Mouse (Mus musculus): ENCODE results near the gene Atp2b2. TPM values are rescaled to one million over a fixed set of nuclear protein-coding genes. Genes with fewer than 3 reads are reported as not detected.

Gene Atp2b2
- polyA plus RNA-seq, 1 experiment from 2014 or later, result 0.12 TPM

GRCm38 (mm10) chr6:113941324-113941723 lies 101.1 kb downstream of the Atp2b2 start:
- Histone ChIP-seq H3K4me3 (replicated peaks; ENCODE audit: low read depth, low read length) (no peak overlapping the region), H3K4me2 (ENCODE audit: low read length) (no peak overlapping the region), H3K4me1 (replicated peaks; ENCODE audit: insufficient read depth, low read length) (no peaks in the 10 kb centered on the region), H3K9me3 (replicated peaks; ENCODE audit: low read length) (no peaks in the 10 kb centered on the region), H3K27me3 (ENCODE audit: insufficient read depth, low read length) (no peaks in the 10 kb centered on the region), H3K36me3 (ENCODE audit: insufficient read depth, low read length) (no peaks in the 10 kb centered on the region), H3K9ac (ENCODE audit: low read depth, low read length) (no peak overlapping the region), H3K27ac (no peak overlapping the region)
- WGBS, result 78% methylated on average over 5 of the region's 5 CpGs
- no peak for TF ChIP-seq CTCF (IDR thresholded peaks at IDR 0.05; ENCODE audit: low read depth)
- DNase-seq (ENCODE audit: low spot score), result no peak
- ATAC-seq (replicated peaks; ENCODE audit: low FRiP score, low read depth), result no peak

DNA sequence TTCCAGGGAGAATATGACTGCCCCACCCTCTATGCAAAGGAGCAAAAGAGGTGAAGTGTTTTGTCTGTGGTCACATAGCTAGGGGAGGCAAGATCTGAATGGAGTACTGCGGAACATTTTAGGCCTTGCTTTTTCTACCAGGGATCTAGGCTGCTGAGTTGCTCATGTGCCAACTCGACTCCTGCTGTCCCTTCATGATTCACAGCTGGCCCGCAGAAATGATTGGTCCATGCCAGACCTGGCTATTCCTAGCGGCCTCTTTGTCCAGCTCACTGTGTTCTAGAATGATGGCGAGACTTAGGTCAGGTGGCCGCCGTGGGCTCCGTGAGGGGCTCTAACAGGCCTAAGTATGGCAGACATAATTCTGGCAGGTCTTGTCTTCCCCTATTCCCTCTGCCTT lies 103.0 kb downstream of the Atp2b2 start:
- no peak for DNase-seq (ENCODE audit: low spot score)
- ATAC-seq (replicated peaks; ENCODE audit: low FRiP score, low read depth), result no peak
- no peaks in the 10 kb centered on the region for H3K9me3 ChIP-seq (replicated peaks; ENCODE audit: low read length)
- no peak for TF ChIP-seq CTCF (IDR thresholded peaks at IDR 0.05; ENCODE audit: low read depth)
- no peak overlapping the region for H3K4me3 ChIP-seq (replicated peaks; ENCODE audit: low read depth, low read length)
- no peaks in the 10 kb centered on the region for H3K4me1 ChIP-seq (replicated peaks; ENCODE audit: insufficient read depth, low read length)
- WGBS, result 89% methylated on average over 8 of the region's 8 CpGs
- no peaks in the 10 kb centered on the region for H3K36me3 ChIP-seq (ENCODE audit: insufficient read depth, low read length)
- no peak overlapping the region for H3K27ac ChIP-seq
- no peak overlapping the region for H3K4me2 ChIP-seq (ENCODE audit: low read length)
- H3K27me3 ChIP-seq (ENCODE audit: insufficient read depth, low read length), result no peaks in the 10 kb centered on the region
- no peak overlapping the region for H3K9ac ChIP-seq (ENCODE audit: low read depth, low read length)

GRCm38 (mm10) chr6:113936811-113937508 lies 105.5 kb downstream of the Atp2b2 start:
- no peak for TF ChIP-seq CTCF (IDR thresholded peaks at IDR 0.05; ENCODE audit: low read depth)
- no peaks in the 10 kb centered on the region for H3K9me3 ChIP-seq (replicated peaks; ENCODE audit: low read length)
- H3K4me1 ChIP-seq (replicated peaks; ENCODE audit: insufficient read depth, low read length), result no peaks in the 10 kb centered on the region
- DNase-seq (ENCODE audit: low spot score), result no peak
- no peaks in the 10 kb centered on the region for H3K36me3 ChIP-seq (ENCODE audit: insufficient read depth, low read length)
- 55% methylated on average over 6 of the region's 6 CpGs for WGBS
- H3K4me2 ChIP-seq (ENCODE audit: low read length), result no peak overlapping the region
- H3K27me3 ChIP-seq (ENCODE audit: insufficient read depth, low read length), result no peaks in the 10 kb centered on the region
- H3K9ac ChIP-seq (ENCODE audit: low read depth, low read length), result no peak overlapping the region
- ATAC-seq (replicated peaks; ENCODE audit: low FRiP score, low read depth), result no peak
- no peak overlapping the region for H3K4me3 ChIP-seq (replicated peaks; ENCODE audit: low read depth, low read length)
- no peak overlapping the region for H3K27ac ChIP-seq

DNA sequence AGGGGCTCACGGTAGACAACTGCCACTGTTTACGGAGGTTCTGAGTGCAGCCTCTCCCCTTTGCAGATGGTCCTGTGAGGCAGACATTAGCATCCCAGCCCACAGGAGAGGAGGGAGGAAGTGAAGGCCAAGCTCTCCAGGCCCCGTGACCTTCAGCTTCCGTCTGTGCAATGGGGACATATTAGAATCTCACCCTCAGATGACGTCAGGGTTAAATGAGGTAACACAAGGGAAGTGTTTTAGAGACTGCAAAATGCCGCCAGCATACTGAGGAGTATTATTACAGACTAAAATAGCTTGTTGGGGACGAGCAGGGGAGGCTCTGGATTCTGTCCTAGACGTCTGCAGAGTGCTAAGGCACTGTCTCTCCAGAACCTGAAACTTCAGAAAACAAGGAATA lies 106.3 kb downstream of the Atp2b2 start:
- Histone ChIP-seq H3K27ac (no peak overlapping the region), H3K4me3 (replicated peaks; ENCODE audit: low read depth, low read length) (no peak overlapping the region), H3K9ac (ENCODE audit: low read depth, low read length) (no peak overlapping the region), H3K4me2 (ENCODE audit: low read length) (no peak overlapping the region), H3K4me1 (replicated peaks; ENCODE audit: insufficient read depth, low read length) (no peaks in the 10 kb centered on the region), H3K36me3 (ENCODE audit: insufficient read depth, low read length) (no peaks in the 10 kb centered on the region), H3K9me3 (replicated peaks; ENCODE audit: low read length) (no peaks in the 10 kb centered on the region), H3K27me3 (ENCODE audit: insufficient read depth, low read length) (no peaks in the 10 kb centered on the region)
- WGBS, result 65% methylated on average over 8 of the region's 8 CpGs
- TF ChIP-seq CTCF (IDR thresholded peaks at IDR 0.05; ENCODE audit: low read depth), result no peak
- no peak for ATAC-seq (replicated peaks; ENCODE audit: low FRiP score, low read depth)
- no peak for DNase-seq (ENCODE audit: low spot score)

- no peak overlapping the region for H3K27ac ChIP-seq
- ATAC-seq (replicated peaks; ENCODE audit: low FRiP score, low read depth) (no peak), DNase-seq (ENCODE audit: low spot score) (no peak)
- H3K36me3 ChIP-seq (ENCODE audit: insufficient read depth, low read length), result no peaks in the 10 kb centered on the region
- H3K9me3 ChIP-seq (replicated peaks; ENCODE audit: low read length), result no peaks in the 10 kb centered on the region
- no peak for TF ChIP-seq CTCF (IDR thresholded peaks at IDR 0.05; ENCODE audit: low read depth)
- WGBS, result 81% methylated on average over 8 of the region's 8 CpGs
- H3K4me1 ChIP-seq (replicated peaks; ENCODE audit: insufficient read depth, low read length), result no peaks in the 10 kb centered on the region
- no peak overlapping the region for H3K4me3 ChIP-seq (replicated peaks; ENCODE audit: low read depth, low read length)
- H3K4me2 ChIP-seq (ENCODE audit: low read length), result no peak overlapping the region
- H3K27me3 ChIP-seq (ENCODE audit: insufficient read depth, low read length), result no peaks in the 10 kb centered on the region
- no peak overlapping the region for H3K9ac ChIP-seq (ENCODE audit: low read depth, low read length)
These were observed 107.7 kb downstream of the Atp2b2 start for GRCm38 (mm10) chr6:113934692-113935091.

DNA sequence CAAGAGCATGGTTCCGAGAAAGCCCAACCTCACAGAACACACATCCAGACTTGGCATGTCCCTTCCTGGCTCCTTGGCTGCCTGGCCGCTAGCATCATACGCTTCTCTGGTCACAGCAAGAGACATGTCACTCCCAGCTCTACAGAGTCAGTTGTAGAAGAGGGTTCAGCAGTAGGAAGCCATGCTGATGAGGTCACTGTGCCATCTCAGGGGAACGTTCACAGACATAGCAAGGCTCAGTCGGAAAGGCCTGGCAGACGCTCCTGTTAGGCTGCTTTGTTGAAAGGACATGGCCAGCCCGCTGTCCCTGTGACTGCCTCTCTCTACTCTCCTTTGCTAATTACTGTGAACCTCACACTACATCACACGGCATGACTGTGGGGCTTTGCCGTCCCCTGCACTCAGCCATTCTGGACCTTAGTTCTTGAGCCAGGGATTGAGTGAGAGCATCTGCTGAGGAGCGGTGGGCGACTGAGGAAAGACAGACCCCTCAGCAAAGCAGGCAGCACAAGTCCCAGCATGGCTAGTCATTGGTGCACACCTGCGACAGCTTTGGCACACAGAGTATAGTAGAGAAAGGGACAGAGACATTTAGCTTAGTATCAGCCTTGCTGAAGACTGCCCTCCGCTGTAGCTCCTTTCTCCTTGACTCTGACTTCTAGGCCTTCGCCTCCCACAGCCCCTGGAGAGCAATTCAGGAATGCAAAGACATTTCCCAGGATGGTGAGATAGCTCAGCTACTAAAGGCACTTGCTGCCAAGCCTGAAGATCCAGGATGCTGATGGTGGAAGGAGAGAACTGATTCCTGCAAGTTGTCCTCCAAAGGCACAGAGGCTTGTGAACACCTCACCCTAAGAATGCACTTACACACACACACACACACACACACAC lies 108.9 kb downstream of the Atp2b2 start:
- no peak for DNase-seq (ENCODE audit: low spot score)
- Histone ChIP-seq H3K36me3 (ENCODE audit: insufficient read depth, low read length) (no peaks in the 10 kb centered on the region), H3K4me3 (replicated peaks; ENCODE audit: low read depth, low read length) (no peak overlapping the region), H3K9me3 (replicated peaks; ENCODE audit: low read length) (no peaks in the 10 kb centered on the region), H3K4me1 (replicated peaks; ENCODE audit: insufficient read depth, low read length) (no peaks in the 10 kb centered on the region), H3K9ac (ENCODE audit: low read depth, low read length) (no peak overlapping the region), H3K27ac (no peak overlapping the region), H3K27me3 (ENCODE audit: insufficient read depth, low read length) (no peaks in the 10 kb centered on the region), H3K4me2 (ENCODE audit: low read length) (no peak overlapping the region)
- ATAC-seq (replicated peaks; ENCODE audit: low FRiP score, low read depth), result no peak
- TF ChIP-seq CTCF (IDR thresholded peaks at IDR 0.05; ENCODE audit: low read depth), result no peak
- 73% methylated on average over 14 of the region's 14 CpGs for WGBS
